Mouse (Mus musculus): ENCODE data around the gene Kprp.

DNA sequence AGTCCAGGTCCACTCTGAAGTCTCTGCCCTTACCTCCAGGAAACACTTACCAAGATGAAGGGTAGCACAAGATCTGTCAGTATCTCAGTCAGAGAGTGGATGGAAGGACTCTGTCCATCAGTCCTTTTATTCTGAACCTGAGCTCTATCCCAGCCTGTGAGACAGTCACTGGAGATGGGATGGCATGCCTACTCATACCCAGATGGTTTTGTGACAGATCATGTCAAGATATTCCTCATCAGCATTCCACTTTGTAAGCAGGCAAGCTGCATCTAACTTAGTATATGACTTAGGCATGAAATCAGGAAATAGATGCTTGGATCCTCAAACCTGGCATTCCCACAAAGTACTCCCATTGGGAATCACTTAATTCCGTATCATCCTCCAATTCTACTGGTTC lies 48.2 kb downstream of the Kprp start, which contains the start of gene Lce1i:
- TF ChIP-seq CTCF (IDR thresholded peaks at IDR 0.05; ENCODE audit: borderline replicate concordance, extremely low read depth, insufficient read depth, insufficient read length), result no peak
- no peak for TF ChIP-seq POLR2A (IDR thresholded peaks at IDR 0.05; ENCODE audit: borderline replicate concordance, extremely low read depth, insufficient read depth, insufficient read length, poor library complexity, severe bottlenecking)
